Mouse (Mus musculus): ENCODE data around the gene Dnajb5.

GRCm38 (mm10) chr4:42945952-42946351, 3.7 kb upstream of the Dnajb5 start:
- no peak for TF ChIP-seq GATA1 (IDR thresholded peaks at IDR 0.05; ENCODE audit: low read length)
- TF ChIP-seq TAL1 (IDR thresholded peaks at IDR 0.05; ENCODE audit: low read length) = no peak

Measured in erythroblast, embryonic 14.5 days (primary cell).